Mouse (Mus musculus) ovary, adult 10 weeks (tissue): ENCODE measurements around the gene Bpifa6. TPM values are rescaled to one million over a fixed set of nuclear protein-coding genes. Genes with fewer than 3 reads are reported as not detected.

Experiments
- polyA plus RNA-seq: library from polyadenylated mRNA; stranded (reverse); fragments of 350-450 nt; fragmentation: Illumina TruSeq; extraction: RNeasy Lipid Tissue Mini Kit (QIAGEN cat#74804); gene quantifications from one replicate; pipeline ENCODE4 v1.2.3, GENCODE M21; 2014

The Bpifa6 gene
- polyA plus RNA-seq = 0.48 TPM

DNA sequence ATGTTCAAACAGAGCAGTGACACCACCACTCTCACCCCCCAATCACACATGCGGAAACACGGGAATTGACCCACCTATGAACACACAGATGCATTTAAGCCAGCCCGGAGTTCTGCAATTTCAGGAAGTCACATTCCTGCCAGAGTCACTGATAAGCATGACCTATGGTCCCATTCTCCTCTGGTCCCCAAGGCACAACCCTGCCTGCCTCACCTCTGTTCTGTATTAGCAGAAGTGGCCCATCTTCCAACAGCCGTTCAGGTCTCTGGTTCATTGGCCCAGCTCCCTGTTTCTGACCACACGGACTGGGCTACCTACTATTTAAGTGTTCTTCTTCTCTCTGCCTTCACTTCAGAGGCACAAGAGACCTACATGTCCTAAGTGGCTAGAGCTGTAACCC is at the start of gene Bpifa6:
Bpifa6 (plus strand) TSS at position 364 of the 400 bp plus-strand sequence.

DNA sequence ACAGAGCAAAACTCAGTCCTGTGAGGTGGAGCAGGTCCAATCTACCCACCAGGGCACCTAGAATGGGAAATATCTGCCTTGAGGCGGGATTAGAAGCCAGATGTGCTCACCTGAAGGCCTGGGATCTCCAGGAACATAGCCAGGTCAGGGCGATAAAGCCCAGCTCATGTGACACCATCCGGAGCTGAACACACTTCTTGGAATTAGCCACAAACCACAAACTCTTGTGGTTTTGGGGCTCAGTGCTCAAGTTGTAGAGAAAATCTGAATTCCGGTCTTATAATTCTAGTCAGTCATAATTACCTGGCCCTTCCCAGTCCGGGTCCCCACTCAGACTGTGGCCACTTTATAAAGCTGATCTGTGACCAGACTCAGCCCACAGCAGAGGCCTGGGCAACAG is 36.9 kb upstream of the Bpifa6 start, which contains the start of gene Bpifb4:
Bpifb4 (plus strand) TSS at position 370 of the 400 bp plus-strand sequence.

DNA sequence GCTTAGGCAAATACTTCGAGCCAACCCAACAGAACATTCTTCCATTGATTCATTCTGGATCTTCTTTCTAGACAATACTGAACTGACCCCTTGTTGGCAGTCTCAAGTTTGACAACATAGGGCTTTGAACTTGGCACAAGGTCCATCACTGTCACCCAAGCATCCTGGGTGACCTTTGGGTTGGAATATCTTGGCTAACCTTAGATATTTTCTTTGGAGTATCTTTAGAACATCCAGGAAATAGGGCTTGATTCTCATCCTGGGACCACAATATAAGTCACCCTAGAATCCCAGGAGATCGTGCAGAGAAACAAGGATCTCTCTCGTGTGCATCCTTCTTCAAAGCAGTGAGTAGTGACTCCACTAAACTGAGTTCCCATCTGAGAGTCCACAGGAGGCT is 33.2 kb downstream of the Bpifa6 start, which contains the start of gene Bpifa2:
Bpifa2 (plus strand) TSS at position 301 of the 400 bp plus-strand sequence.

Other genes with a start within 250 kb of the Bpifa6 start
- gene Mapre1, start 233.7 kb upstream of the Bpifa6 start, polyA plus RNA-seq = 678 TPM
- not detected for gene Efcab8, start 195.0 kb upstream of the Bpifa6 start, polyA plus RNA-seq
- gene Sun5, start 103.9 kb upstream of the Bpifa6 start, polyA plus RNA-seq = not detected
- not detected for gene Bpifb2, start 99.9 kb upstream of the Bpifa6 start, polyA plus RNA-seq
- not detected for gene Bpifb6, start 74.6 kb upstream of the Bpifa6 start, polyA plus RNA-seq
- gene Bpifb3, start 56.7 kb upstream of the Bpifa6 start, polyA plus RNA-seq = not detected
- 23.9 TPM for gene Bpifb4, start 36.7 kb upstream of the Bpifa6 start, polyA plus RNA-seq
- gene Bpifa2, start 33.3 kb downstream of the Bpifa6 start, polyA plus RNA-seq = 3.3 TPM
- not detected for gene Bpifa3, start 155.4 kb downstream of the Bpifa6 start, polyA plus RNA-seq
- gene Bpifa1, start 167.9 kb downstream of the Bpifa6 start, polyA plus RNA-seq = not detected
- gene Bpifa5, start 187.7 kb downstream of the Bpifa6 start, polyA plus RNA-seq = not detected
- 0.29 TPM for gene Bpifb1, start 215.9 kb downstream of the Bpifa6 start, polyA plus RNA-seq
- gene Bpifb5, start 248.8 kb downstream of the Bpifa6 start, polyA plus RNA-seq = 2.6 TPM